9 mouse cellular contexts compared by ENCODE assay signal in the genomic region with DNA sequence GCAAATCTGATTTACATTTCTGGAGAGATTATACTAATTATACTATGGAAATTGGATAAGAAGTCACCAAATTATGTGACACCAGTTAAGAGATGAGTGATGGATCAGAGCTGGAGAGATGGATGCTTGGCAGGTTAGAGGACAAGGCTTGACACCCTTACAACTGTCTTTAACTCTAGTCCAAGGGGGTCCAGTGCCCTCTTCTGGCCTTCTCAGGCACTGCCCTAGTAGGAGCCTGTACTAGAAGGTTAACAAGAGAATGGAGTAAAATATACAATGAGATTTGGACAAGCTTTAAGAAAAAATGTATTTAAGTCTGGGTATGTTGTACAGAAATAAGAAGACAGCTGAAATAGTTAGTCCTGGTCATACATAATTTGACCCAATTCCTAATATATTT. TPM values are rescaled to one million over a fixed set of nuclear protein-coding genes. Genes with fewer than 3 reads are reported as not detected.
A peak's percentile ranks its signal among the peaks of the same experiment; 100 is the strongest.
DNase-seq lines count a peak whose midpoint lies in the region; ATAC-seq and TF ChIP-seq lines count a peak whose summit lies in the region.
"Had no signal": no experiment of that assay in that cellular context is flagged by ENCODE, and none has a peak within 500 bp of the region (broad histone marks: within the 10 kb centered on the region; RNA-seq: fewer than 3 reads in every experiment).

No protein-coding gene starts in this region.

- H3K9ac ChIP-seq in forebrain, embryonic 13.5 days, result no peak overlapping the region
- H3K9ac ChIP-seq: midbrain, embryonic 12.5 days had no signal

- no peak overlapping the region for H3K4me3 ChIP-seq in testis, adult 2 months (ENCODE audit: control insufficient read depth, low read depth, low read length)
- no peak overlapping the region for H3K4me3 ChIP-seq in forebrain, embryonic 13.5 days
- H3K4me3 ChIP-seq: midbrain, embryonic 12.5 days had no signal

- no peaks in the 10 kb centered on the region for H3K27me3 ChIP-seq in testis, adult 2 months (ENCODE audit: control insufficient read depth, insufficient read depth, low read length)
- H3K27me3 ChIP-seq in forebrain, embryonic 13.5 days, result no peaks in the 10 kb centered on the region
- H3K27me3 ChIP-seq: midbrain, embryonic 12.5 days had no signal

- peak; percentile 15; the same call in 1 of the 2 replicates for TF ChIP-seq CTCF in testis, adult 2 months (IDR thresholded peaks at IDR 0.05; ENCODE audit: control insufficient read depth, insufficient read depth, insufficient replicate concordance, low read depth, low read length)

- DNase-seq in cerebellum, postnatal 10 days, result peak; percentile 58 to 62
- no peak for DNase-seq in testis, postnatal 14 days (ENCODE audit: low spot score)
- DNase-seq in kidney, adult 8-10 months, result peak; percentile 32 to 69
- peak; percentile 39 for DNase-seq in retina, postnatal 1 day

- ATAC-seq in cerebellum, adult (ENCODE audit: insufficient number of reproducible peaks, low FRiP score, low TSS enrichment), result no peak
- no peak for ATAC-seq in erythroblast, adult 5-6 weeks (replicated peaks; ENCODE audit: low FRiP score, poor library complexity, severe bottlenecking)
- ATAC-seq in forebrain, embryonic 13.5 days, result no peak

- no peaks in the 10 kb centered on the region for H3K36me3 ChIP-seq in testis, adult 2 months (ENCODE audit: control insufficient read depth, insufficient read depth, low read length)
- H3K36me3 ChIP-seq in forebrain, embryonic 13.5 days (ENCODE audit: poor library complexity, severe bottlenecking), result no peaks in the 10 kb centered on the region; the same call in 1 of the 2 replicates

- no peak overlapping the region for H3K4me2 ChIP-seq in forebrain, embryonic 13.5 days
- H3K4me2 ChIP-seq: midbrain, embryonic 12.5 days had no signal

- H3K9me3 ChIP-seq in forebrain, embryonic 13.5 days (replicated peaks), result no peaks in the 10 kb centered on the region
- H3K9me3 ChIP-seq: midbrain, embryonic 12.5 days had no signal

- no peak for TF ChIP-seq POLR2A in testis, adult 2 months (IDR thresholded peaks at IDR 0.05; ENCODE audit: control insufficient read depth, low read depth, low read length)

- peaks cover 4% of the 10 kb centered on the region; the same call in 1 of the 2 replicates for H3K4me1 ChIP-seq in testis, adult 2 months (ENCODE audit: control insufficient read depth, insufficient read depth, low read length)
- peaks cover 15% of the 10 kb centered on the region for H3K4me1 ChIP-seq in forebrain, embryonic 13.5 days

- no peak overlapping the region for H3K27ac ChIP-seq in testis, adult 2 months (ENCODE audit: control insufficient read depth, insufficient read depth, low read depth, low read length)
- no peak overlapping the region for H3K27ac ChIP-seq in forebrain, embryonic 13.5 days
- H3K27ac ChIP-seq: midbrain, embryonic 12.5 days had no signal

RNA-seq across cellular contexts. Expression of gene Ap3m1, which starts 3.4 kb away (rescaled TPM):
- 25.9 and 31.6 TPM in 2 replicates for polyA plus RNA-seq in testis, adult 2 months (2012; rRNA removed)
- total RNA-seq in erythroblast, adult 5-6 weeks (2015; ENCODE audit: low replicate concordance), result 35.9 and 62.6 TPM in 2 replicates
- 14.1 and 34.0 TPM in 2 replicates for total RNA-seq in erythroblast, adult 5-6 weeks (2017; ENCODE audit: low replicate concordance)
- 107 and 125 TPM in 2 replicates for polyA plus RNA-seq in forebrain, embryonic 13.5 days (2015; fragmentation: Nextera tagmentation; extraction: Ambion mirVana)

RNA-seq across cellular contexts. Expression of gene Adk, which starts 3.5 kb away (rescaled TPM):
- polyA plus RNA-seq in testis, adult 2 months (2012; rRNA removed), result 22.4 and 23.4 TPM in 2 replicates
- 34.5 and 52.8 TPM in 2 replicates for total RNA-seq in erythroblast, adult 5-6 weeks (2015; ENCODE audit: low replicate concordance)
- 38.6 and 61.8 TPM in 2 replicates for total RNA-seq in erythroblast, adult 5-6 weeks (2017; ENCODE audit: low replicate concordance)
- polyA plus RNA-seq in forebrain, embryonic 13.5 days (2015; fragmentation: Nextera tagmentation; extraction: Ambion mirVana), result 104 and 105 TPM in 2 replicates
